Comparison of ENCODE assay signal across 8 mouse cellular contexts in the genomic region with DNA sequence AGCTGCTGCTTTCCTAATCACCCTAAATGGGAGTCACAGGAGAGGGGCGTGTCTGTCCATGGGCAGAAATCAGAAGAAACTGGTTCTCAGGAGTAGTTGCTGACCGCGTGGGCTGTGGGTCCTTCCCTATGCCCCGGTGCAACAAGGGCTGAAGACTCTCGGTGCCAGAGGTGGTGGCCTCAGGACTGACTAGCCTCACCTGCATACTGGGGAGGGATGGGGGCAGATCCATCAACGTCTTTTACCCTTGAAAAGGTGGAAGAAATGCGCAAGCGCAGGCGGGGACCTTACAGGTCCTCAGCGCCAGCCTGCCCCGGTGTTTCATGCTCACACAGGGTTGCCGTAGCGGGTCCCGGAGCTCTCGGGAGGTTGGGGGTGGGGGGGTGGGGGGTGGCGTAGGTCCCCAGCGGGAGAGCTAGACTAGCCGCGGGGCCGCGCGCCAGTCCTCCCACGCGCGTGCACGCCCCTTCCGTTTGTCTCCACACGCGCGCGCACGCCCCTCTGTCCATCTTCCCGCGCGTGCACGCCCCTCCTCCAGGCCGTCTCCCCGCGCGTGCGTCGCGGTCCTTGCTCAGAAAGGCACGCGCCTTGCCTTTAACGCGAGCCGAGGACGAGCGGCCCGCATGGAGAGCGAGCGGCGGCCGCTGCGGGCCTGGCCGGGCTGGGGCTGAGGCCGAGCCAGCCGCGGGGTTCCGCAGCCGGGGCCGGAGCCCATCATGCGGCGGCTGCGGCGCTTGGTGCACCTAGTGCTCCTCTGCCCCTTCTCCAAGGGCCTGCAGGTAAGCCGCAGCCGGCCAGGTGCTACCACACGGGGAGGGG. TPM values are rescaled to one million over a fixed set of nuclear protein-coding genes. Genes with fewer than 3 reads are reported as not detected.
DNase-seq lines count a peak whose midpoint lies in the region; ATAC-seq lines count a peak whose summit lies in the region.

A gene (plus strand): TSS at position 537 of the 819 bp plus-strand sequence.

- peak; percentile 94 for DNase-seq in NIH3T3 (ENCODE audit: low read depth)
- DNase-seq in cerebellum, adult 8-10 months: peak; percentile 86
- DNase-seq in frontal cortex, adult 2 months (ENCODE audit: extremely low spot score in 1 of 2, low spot score in 1 of 2): peak; percentile 62 to 91
- DNase-seq in layer of hippocampus, adult 8-10 months (ENCODE audit: low spot score in 2 of 2): peak; percentile 62 to 84
- DNase-seq in lung, adult 18-20 months: peak; percentile 61 to 69
- peak; percentile 73 to 82 for DNase-seq in thymus, postnatal 36 days

- peak in 1 of 2 experiments; percentile 11; a peak in 1 of 4 replicates for ATAC-seq in hematopoietic stem cell, adult 5-6 weeks (replicated peaks in 1 of 2; ENCODE audit: insufficient read depth in 1 of 2, low FRiP score in 2 of 2, low TSS enrichment in 1 of 2, low read depth in 1 of 2, poor library complexity in 2 of 2, severe bottlenecking in 2 of 2)
- 0 out of 2 replicates have a peak, but pooled peaks have one; percentile 17 for ATAC-seq in neutrophil, adult 5-6 weeks (ENCODE audit: extremely low read depth, insufficient number of reproducible peaks, low FRiP score, poor library complexity, severe bottlenecking)

RNA-seq across cellular contexts. Expression of the gene that starts here (rescaled TPM):
- polyA plus RNA-seq in frontal cortex, adult 2 months (2012; rRNA removed): 82.4 and 88.0 TPM in 2 replicates
- total RNA-seq in hematopoietic stem cell, adult 5-6 weeks (2017): 28.3 and 57.6 TPM in 2 replicates
- 10 to 100 TPM; 66.1 to 70.8 (median 68.5) TPM for total RNA-seq in layer of hippocampus, adult 8-10 months (2022)
- total RNA-seq in neutrophil, adult 5-6 weeks (2017): not detected in 2 replicates

Comparison
In these comparisons a context has a peak if more than half of its experiments do, and no peak if none do; other contexts are left out.
1. RNA of the gene that starts here (total RNA-seq): 66.1 to 70.8 TPM in layer of hippocampus, adult 8-10 months and 28.3 to 57.6 TPM in hematopoietic stem cell, adult 5-6 weeks; not detected in neutrophil, adult 5-6 weeks; every median in the first group is over 10 times any median in the second.
2. Peak in ATAC-seq in neutrophil, adult 5-6 weeks; RNA of the gene not detected or under 1 TPM.
3. Peak in every context shown above with its lines, with median percentiles within 50 percentile points of each other: DNase-seq.